Mouse (Mus musculus) MEL (cell line): ENCODE data around the gene Sln.

Experiments
- BHLHE40 ChIP-seq: IDR thresholded peaks from 2 replicates; pipeline ENCODE4 v1.6.1; 2012; ENCODE audit warnings: low read depth, mild to moderate bottlenecking, inconsistent platforms, low read length, improper control_type of control experiment, borderline replicate concordance
- CHD1 ChIP-seq: IDR thresholded peaks from 2 replicates; pipeline ENCODE4 v1.6.1; 2012; ENCODE audit warnings: low read depth, mild to moderate bottlenecking, inconsistent platforms, low read length, improper control_type of control experiment
- CTCF ChIP-seq, 3 experiments: IDR thresholded peaks in 2 of 3; conservative IDR thresholded peaks in 1 of 3; 2 replicates each; pipeline ENCODE4 v1.5.1; 2011 to 2012; ENCODE audit warnings: low read length in 3 of 3, low read depth in 2 of 3, mild to moderate bottlenecking in 2 of 3, improper control_type of control experiment in 1 of 3, inconsistent platforms in 1 of 3, mixed read lengths in 1 of 3, moderate library complexity in 1 of 3; ENCODE audit not compliant: control insufficient read depth in 1 of 3, insufficient read depth in 1 of 3, poor library complexity in 1 of 3, severe bottlenecking in 1 of 3
- E2F4 ChIP-seq: IDR thresholded peaks from 2 replicates; pipeline ENCODE4 v1.6.1; 2011; ENCODE audit warnings: low read depth, low read length, improper control_type of control experiment, borderline replicate concordance
- HCFC1 ChIP-seq: IDR thresholded peaks from 2 replicates; pipeline ENCODE4 v1.6.1; 2012; ENCODE audit warnings: low read depth, mild to moderate bottlenecking, inconsistent platforms, low read length, improper control_type of control experiment, moderate library complexity
- JUND ChIP-seq: IDR thresholded peaks from 2 replicates; pipeline ENCODE4 v1.6.1; 2011; ENCODE audit warnings: low read depth, mild to moderate bottlenecking, improper control_type of control experiment, low read length
- RAD21 ChIP-seq: IDR thresholded peaks from 2 replicates; pipeline ENCODE4 v1.6.1; 2011; ENCODE audit warnings: mild to moderate bottlenecking, low read depth, low read length, improper control_type of control experiment
- USF1 ChIP-seq: IDR thresholded peaks from 2 replicates; pipeline ENCODE4 v1.6.1; 2014; ENCODE audit warnings: low read depth, mild to moderate bottlenecking, inconsistent platforms, low read length, improper control_type of control experiment, moderate library complexity

GRCm38 (mm10) chr9:53890075-53890474, 40.1 kb downstream of the Sln start:
- TF ChIP-seq BHLHE40 (no peak), CTCF (IDR thresholded peaks at IDR 0.05 in 2 of 3, conservative IDR thresholded peaks at IDR 0.05 in 1 of 3; ENCODE audit: control insufficient read depth in 1 of 3, insufficient read depth in 1 of 3, low read depth in 2 of 3, low read length in 3 of 3, poor library complexity in 1 of 3, severe bottlenecking in 1 of 3) (peak in 1 of 3 experiments; percentile 11; a peak in 1 of 6 replicates), CHD1 (no peak), USF1 (no peak), JUND (no peak), RAD21 (peak; percentile 15), E2F4 (no peak), HCFC1 (no peak)
